Mouse (Mus musculus): ENCODE data around the gene Ttll5. TPM values are rescaled to one million over a fixed set of nuclear protein-coding genes. Genes with fewer than 3 reads are reported as not detected.

The Ttll5 gene
- total and polyA plus RNA-seq, 3 experiments, result 7.4 to 18.5 TPM; not detected in 1

- H3K4me1 ChIP-seq (ENCODE audit: control insufficient read depth in 1 of 2, insufficient read depth in 2 of 2, low read length in 2 of 2), result no peaks in the 10 kb centered on the region
These were observed 139.2 kb downstream of the Ttll5 start for GRCm38 (mm10) chr12:85963699-85964098.

GRCm38 (mm10) chr12:85964436-85964835, 140.0 kb downstream of the Ttll5 start:
- Histone ChIP-seq H3K4me3 (ENCODE audit: control insufficient read depth in 1 of 2, insufficient read depth in 1 of 2, low read depth in 2 of 2, low read length in 2 of 2) (no peak overlapping the region), H3K36me3 (ENCODE audit: control insufficient read depth in 1 of 2, insufficient read depth in 2 of 2, low read length in 2 of 2) (no peaks in the 10 kb centered on the region), H3K9me3 (replicated peaks; ENCODE audit: insufficient read depth, low read length) (no peaks in the 10 kb centered on the region), H3K9ac (ENCODE audit: control insufficient read depth, low read depth, low read length, poor library complexity, severe bottlenecking) (no peak overlapping the region), H3K27ac (ENCODE audit: control insufficient read depth, low read depth, low read length) (no peak overlapping the region), H3K4me1 (ENCODE audit: control insufficient read depth in 1 of 2, insufficient read depth in 2 of 2, low read length in 2 of 2) (no peaks in the 10 kb centered on the region; a peak in 1 of 4 replicates), H3K79me2 (ENCODE audit: control insufficient read depth, insufficient read depth, low read length, poor library complexity) (no peaks in the 10 kb centered on the region), H3K27me3 (ENCODE audit: control insufficient read depth in 1 of 2, insufficient read depth in 2 of 2, low read length in 2 of 2) (no peaks in the 10 kb centered on the region)
- no peak for DNase-seq (ENCODE audit: low read depth, low spot score)
- no peak for TF ChIP-seq EP300 (IDR thresholded peaks at IDR 0.05; ENCODE audit: low read depth in 1 of 2, low read length in 2 of 2)
- TF ChIP-seq JUND (IDR thresholded peaks at IDR 0.05; ENCODE audit: low read depth, low read length), result no peak
- TF ChIP-seq POLR2A (IDR thresholded peaks at IDR 0.05; ENCODE audit: control insufficient read depth in 1 of 2, insufficient read depth in 1 of 2, low read depth in 1 of 2, low read length in 2 of 2, poor library complexity in 1 of 2), result no peak
- no peak for TF ChIP-seq E2F4 (IDR thresholded peaks at IDR 0.05; ENCODE audit: borderline replicate concordance, low read depth, low read length)
- no peak for TF ChIP-seq UBTF (IDR thresholded peaks at IDR 0.05; ENCODE audit: borderline replicate concordance, insufficient read depth, low read depth, low read length)
- no peak for TF ChIP-seq KAT2A (conservative IDR thresholded peaks at IDR 0.05; ENCODE audit: low read depth, low read length)
- TF ChIP-seq NELFE (IDR thresholded peaks at IDR 0.05; ENCODE audit: low read depth, low read length), result no peak
- no peak for TF ChIP-seq TAL1 (IDR thresholded peaks at IDR 0.05; ENCODE audit: low read length)
- no peak for TF ChIP-seq MYC (IDR thresholded peaks at IDR 0.05; ENCODE audit: low read depth, low read length)
- no peak for TF ChIP-seq SIN3A (IDR thresholded peaks at IDR 0.05; ENCODE audit: low read length)
- no peak for TF ChIP-seq MAZ (IDR thresholded peaks at IDR 0.05; ENCODE audit: low read depth, low read length)
- no peak for TF ChIP-seq GATA1 (IDR thresholded peaks at IDR 0.05; ENCODE audit: low read depth, low read length)
- TF ChIP-seq POLR2AphosphoS5 (IDR thresholded peaks at IDR 0.05; ENCODE audit: borderline replicate concordance, low read depth, low read length), result no peak
- TF ChIP-seq MXI1 (IDR thresholded peaks at IDR 0.05; ENCODE audit: low read depth, low read length), result no peak
- TF ChIP-seq RAD21 (IDR thresholded peaks at IDR 0.05; ENCODE audit: low read depth, low read length), result no peak
- no peak for TF ChIP-seq TCF12 (IDR thresholded peaks at IDR 0.05; ENCODE audit: low read depth, low read length)

More at GRCm38 (mm10) chr12:85963699-85964098, 139.2 kb downstream of the Ttll5 start:
- Histone ChIP-seq H3K9me3 (replicated peaks; ENCODE audit: insufficient read depth, low read length) (no peaks in the 10 kb centered on the region), H3K79me2 (ENCODE audit: control insufficient read depth, insufficient read depth, low read length, poor library complexity) (no peaks in the 10 kb centered on the region), H3K27me3 (ENCODE audit: control insufficient read depth in 1 of 2, insufficient read depth in 2 of 2, low read length in 2 of 2) (no peaks in the 10 kb centered on the region), H3K27ac (ENCODE audit: control insufficient read depth, low read depth, low read length) (no peak overlapping the region), H3K9ac (ENCODE audit: control insufficient read depth, low read depth, low read length, poor library complexity, severe bottlenecking) (no peak overlapping the region), H3K4me3 (ENCODE audit: control insufficient read depth in 1 of 2, insufficient read depth in 1 of 2, low read depth in 2 of 2, low read length in 2 of 2) (no peak overlapping the region), H3K36me3 (ENCODE audit: control insufficient read depth in 1 of 2, insufficient read depth in 2 of 2, low read length in 2 of 2) (no peaks in the 10 kb centered on the region)
- no peak for TF ChIP-seq MYC (IDR thresholded peaks at IDR 0.05; ENCODE audit: low read depth, low read length)
- no peak for TF ChIP-seq TAL1 (IDR thresholded peaks at IDR 0.05; ENCODE audit: low read length)
- no peak for TF ChIP-seq POLR2AphosphoS5 (IDR thresholded peaks at IDR 0.05; ENCODE audit: borderline replicate concordance, low read depth, low read length)
- no peak for TF ChIP-seq TCF12 (IDR thresholded peaks at IDR 0.05; ENCODE audit: low read depth, low read length)
- no peak for TF ChIP-seq E2F4 (IDR thresholded peaks at IDR 0.05; ENCODE audit: borderline replicate concordance, low read depth, low read length)
- TF ChIP-seq RAD21 (IDR thresholded peaks at IDR 0.05; ENCODE audit: low read depth, low read length), result no peak
- no peak for TF ChIP-seq TBP (IDR thresholded peaks at IDR 0.05; ENCODE audit: low read depth, low read length)
- TF ChIP-seq SMC3 (IDR thresholded peaks at IDR 0.05; ENCODE audit: low read depth, low read length), result no peak
- TF ChIP-seq KAT2A (conservative IDR thresholded peaks at IDR 0.05; ENCODE audit: low read depth, low read length), result no peak
- no peak for TF ChIP-seq CTCF (IDR thresholded peaks at IDR 0.05 in 2 of 3, conservative IDR thresholded peaks at IDR 0.05 in 1 of 3; ENCODE audit: control insufficient read depth in 1 of 3, insufficient read depth in 1 of 3, low read depth in 2 of 3, low read length in 3 of 3, poor library complexity in 1 of 3, severe bottlenecking in 1 of 3)
- no peak for TF ChIP-seq ZMIZ1 (IDR thresholded peaks at IDR 0.05; ENCODE audit: low read depth, low read length)
- TF ChIP-seq BHLHE40 (IDR thresholded peaks at IDR 0.05; ENCODE audit: borderline replicate concordance, low read depth, low read length), result no peak
- TF ChIP-seq USF1 (IDR thresholded peaks at IDR 0.05; ENCODE audit: low read depth, low read length), result no peak
- TF ChIP-seq MXI1 (IDR thresholded peaks at IDR 0.05; ENCODE audit: low read depth, low read length), result no peak
- no peak for TF ChIP-seq ETS1 (IDR thresholded peaks at IDR 0.05; ENCODE audit: low read depth, low read length)
- no peak for DNase-seq (ENCODE audit: low read depth, low spot score)
